Mouse (Mus musculus) stomach, embryonic 14.5 days (tissue): ENCODE data around the gene Ecsit. TPM values are rescaled to one million over a fixed set of nuclear protein-coding genes. Genes with fewer than 3 reads are reported as not detected.
A peak's percentile ranks its signal among the peaks of the same experiment; 100 is the strongest.

Experiments
- ATAC-seq: fragments of 200-750 bp; cut with Nextera tagmentation; 2 replicates; pipeline ENCODE4 v1.8.0; 2017; ENCODE audit warnings: low read depth, moderate TSS enrichment; ENCODE audit not compliant: insufficient number of reproducible peaks, insufficient read depth, low FRiP score
- H3K27ac ChIP-seq: fragments of 300-500 bp; sonication (generic); 2 replicates; pipeline ENCODE4 v1.5.1; 2014; ENCODE audit warnings: mild to moderate bottlenecking, low read length, moderate library complexity, mixed read lengths
- H3K27me3 ChIP-seq: fragments of 300-500 bp; sonication (generic); 2 replicates; pipeline ENCODE4 v1.6.1; 2014; ENCODE audit warnings: low read length, control low read depth, mixed read lengths; ENCODE audit not compliant: control insufficient read depth, insufficient read depth
- H3K36me3 ChIP-seq: fragments of 300-500 bp; sonication (generic); 2 replicates; pipeline ENCODE4 v1.6.1; 2014; ENCODE audit warnings: mild to moderate bottlenecking, control low read depth, low read length, moderate library complexity, mixed read lengths; ENCODE audit not compliant: control insufficient read depth, insufficient read depth
- H3K4me1 ChIP-seq: fragments of 300-500 bp; sonication (generic); 2 replicates; pipeline ENCODE4 v1.6.1; 2014; ENCODE audit warnings: low read length, control low read depth, mixed read lengths; ENCODE audit not compliant: control insufficient read depth, insufficient read depth
- H3K4me2 ChIP-seq: fragments of 300-500 bp; sonication (generic); replicated peaks from 2 replicates; pipeline ENCODE4 v1.6.1; 2014; ENCODE audit warnings: low read depth, low read length, control low read depth
- H3K4me3 ChIP-seq: fragments of 300-500 bp; sonication (generic); 2 replicates; pipeline ENCODE4 v1.5.1; 2014; ENCODE audit warnings: low read depth, low read length, control low read depth
- H3K9ac ChIP-seq: fragments of 300-500 bp; sonication (generic); replicated peaks from 2 replicates; pipeline ENCODE4 v1.6.1; 2014; ENCODE audit warnings: low read depth, mild to moderate bottlenecking, control low read depth, low read length, moderate library complexity, mixed read lengths
- H3K9me3 ChIP-seq: fragments of 300-500 bp; sonication (generic); 2 replicates; pipeline ENCODE4 v1.6.1; 2016; ENCODE audit warnings: low read depth, low read length, control low read depth; ENCODE audit not compliant: control insufficient read depth
- WGBS: fragments of 180-500 bp; shearing (Covaris S2); extraction: QIAGEN DNeasy Blood & Tissue Kit; methylation state at CpG from one replicate; pipeline ENCODE4 v1.1.7; 2014; 5-methylcytosine and 5-hydroxymethylcytosine counted together
- polyA plus RNA-seq: library from polyadenylated mRNA; unstranded; fragments of >200 nt; fragmentation: Nextera tagmentation; extraction: Ambion mirVana; gene quantifications from 2 replicates; pipeline ENCODE4 v1.2.1, GENCODE M21; 2014

Ecsit gene
- polyA plus RNA-seq, 1 experiment from 2014 or later, result 39.0 TPM

- Histone ChIP-seq H3K4me1 (peaks cover 16% of the 10 kb centered on the region; the same call in 1 of the 2 replicates), H3K4me3 (no peak overlapping the region), H3K27me3 (peaks cover 35% of the 10 kb centered on the region), H3K27ac (no peak overlapping the region), H3K9ac (no peak overlapping the region), H3K36me3 (no peaks in the 10 kb centered on the region; the same call in 1 of the 2 replicates), H3K4me2 (no peak overlapping the region), H3K9me3 (no peaks in the 10 kb centered on the region)
- no peak for ATAC-seq
- 24% methylated on average over 6 of the region's 7 CpGs for WGBS
These were observed 31.6 kb downstream of the Ecsit start for GRCm38 (mm10) chr9:22053657-22054056.

GRCm38 (mm10) chr9:22051958-22052254 is 33.3 kb downstream of the Ecsit start, which contains the start of gene Elavl3:
Elavl3 (minus strand) TSS chr9:22052023.
- H3K9ac ChIP-seq, result no peak within 1 kb of the TSS
- no peak for ATAC-seq

GRCm38 (mm10) chr9:22051161-22051957 is 33.9 kb downstream of the Ecsit start:
- Histone ChIP-seq H3K4me2 (peak overlapping the region; percentile 61), H3K9ac (no peak overlapping the region), H3K36me3 (no peaks in the 10 kb centered on the region), H3K4me1 (peaks cover 16% of the 10 kb centered on the region; the same call in 1 of the 2 replicates), H3K27me3 (peaks cover 35% of the 10 kb centered on the region), H3K4me3 (peak overlapping the region; percentile 30), H3K27ac (no peak overlapping the region), H3K9me3 (no peaks in the 10 kb centered on the region)
- ATAC-seq, result 0 out of 2 replicates have a peak, but pooled peaks have one; percentile 4
- WGBS, result 2% methylated on average over 55 of the region's 67 CpGs

More at GRCm38 (mm10) chr9:22051958-22052254, 33.3 kb downstream of the Ecsit start, which contains the start of gene Elavl3:
- Histone ChIP-seq H3K36me3 (no peaks in the 10 kb centered on the region), H3K4me1 (peaks cover 16% of the 10 kb centered on the region; the same call in 1 of the 2 replicates), H3K27ac (no peak within 1 kb of the TSS), H3K27me3 (peaks cover 35% of the 10 kb centered on the region), H3K9me3 (no peaks in the 10 kb centered on the region), H3K4me2 (peak within 1 kb of the TSS; percentile 61), H3K4me3 (peak within 1 kb of the TSS; percentile 30)
- 3% methylated on average over 18 of the region's 28 CpGs for WGBS

- H3K9ac ChIP-seq, result no peak overlapping the region
- H3K4me1 ChIP-seq, result peaks cover 16% of the 10 kb centered on the region; the same call in 1 of the 2 replicates
- WGBS, result 1% methylated on average over 38 of the region's 43 CpGs
- no peaks in the 10 kb centered on the region for H3K9me3 ChIP-seq
- no peaks in the 10 kb centered on the region for H3K36me3 ChIP-seq
- peaks cover 35% of the 10 kb centered on the region for H3K27me3 ChIP-seq
- peak; percentile 53 for ATAC-seq
- peak overlapping the region; percentile 30 for H3K4me3 ChIP-seq
- no peak overlapping the region for H3K27ac ChIP-seq
- H3K4me2 ChIP-seq, result peak overlapping the region; percentile 61
These were observed 34.8 kb downstream of the Ecsit start for GRCm38 (mm10) chr9:22050351-22050889.

GRCm38 (mm10) chr9:22049721-22050270 is 35.4 kb downstream of the Ecsit start:
- H3K27me3 ChIP-seq, result peaks cover 35% of the 10 kb centered on the region

GRCm38 (mm10) chr9:22049315-22049714 is 35.9 kb downstream of the Ecsit start:
- Histone ChIP-seq H3K4me2 (no peak overlapping the region), H3K9me3 (no peaks in the 10 kb centered on the region), H3K4me3 (no peak overlapping the region), H3K4me1 (peaks cover 16% of the 10 kb centered on the region; the same call in 1 of the 2 replicates), H3K27me3 (peaks cover 35% of the 10 kb centered on the region), H3K36me3 (no peaks in the 10 kb centered on the region), H3K9ac (no peak overlapping the region), H3K27ac (no peak overlapping the region)
- 59% methylated on average over 11 of the region's 11 CpGs for WGBS
- no peak for ATAC-seq

More at GRCm38 (mm10) chr9:22049721-22050270, 35.4 kb downstream of the Ecsit start:
- Histone ChIP-seq H3K4me2 (no peak overlapping the region), H3K9me3 (no peaks in the 10 kb centered on the region), H3K27ac (no peak overlapping the region), H3K36me3 (no peaks in the 10 kb centered on the region), H3K4me1 (peaks cover 16% of the 10 kb centered on the region; the same call in 1 of the 2 replicates), H3K4me3 (peak overlapping the region; percentile 30; the same call in 1 of the 2 replicates), H3K9ac (no peak overlapping the region)
- ATAC-seq, result no peak
- 45% methylated on average over 4 of the region's 4 CpGs for WGBS

- no peak for ATAC-seq
- H3K4me3 ChIP-seq, result no peak overlapping the region
- H3K9ac ChIP-seq, result no peak overlapping the region
- no peaks in the 10 kb centered on the region for H3K36me3 ChIP-seq
- H3K4me1 ChIP-seq, result peaks cover 16% of the 10 kb centered on the region; the same call in 1 of the 2 replicates
- peaks cover 25% of the 10 kb centered on the region for H3K27me3 ChIP-seq
- 49% methylated on average over 9 of the region's 9 CpGs for WGBS
- H3K4me2 ChIP-seq, result no peak overlapping the region
- H3K27ac ChIP-seq, result no peak overlapping the region
- no peaks in the 10 kb centered on the region for H3K9me3 ChIP-seq
These were observed 37.9 kb downstream of the Ecsit start for GRCm38 (mm10) chr9:22047329-22047728.

- Histone ChIP-seq H3K4me3 (no peak overlapping the region), H3K36me3 (no peaks in the 10 kb centered on the region), H3K27me3 (no peaks in the 10 kb centered on the region), H3K27ac (no peak overlapping the region), H3K9ac (no peak overlapping the region), H3K4me1 (no peaks in the 10 kb centered on the region), H3K4me2 (no peak overlapping the region), H3K9me3 (no peaks in the 10 kb centered on the region)
- 50% methylated on average over 2 of the region's 2 CpGs for WGBS
- ATAC-seq, result no peak
These were observed 43.4 kb downstream of the Ecsit start for GRCm38 (mm10) chr9:22041832-22042231.
